Mouse (Mus musculus) lung, postnatal 0 days (tissue): ENCODE data around the gene Wdr64. TPM values are rescaled to one million over a fixed set of nuclear protein-coding genes. Genes with fewer than 3 reads are reported as not detected.

Experiments used
- ATAC-seq: fragments of 200-750 bp; cut with Nextera tagmentation; 2 replicates; pipeline ENCODE4 v1.8.0; 2017; ENCODE audit warnings: moderate library complexity
- DNase-seq: peaks from one replicate; pipeline ENCODE4 v3.0.0-alpha.2; 2016; ENCODE audit warnings: low spot score
- H3K27ac ChIP-seq: fragments of 300-500 bp; sonication (generic); 2 replicates; pipeline ENCODE4 v1.5.1; 2014; ENCODE audit warnings: antibody characterized with exemption, mild to moderate bottlenecking, low read length, mixed read lengths
- H3K27me3 ChIP-seq: fragments of 300-500 bp; sonication (generic); replicated peaks from 2 replicates; pipeline ENCODE4 v1.6.1; 2014; ENCODE audit warnings: low read length, mixed read lengths; ENCODE audit not compliant: insufficient read depth
- H3K36me3 ChIP-seq: fragments of 300-500 bp; sonication (generic); 2 replicates; pipeline ENCODE4 v1.6.1; 2014; ENCODE audit warnings: low read length, mixed read lengths; ENCODE audit not compliant: insufficient read depth
- H3K4me1 ChIP-seq: fragments of 300-500 bp; sonication (generic); 2 replicates; pipeline ENCODE4 v1.6.1; 2014; ENCODE audit warnings: antibody characterized with exemption, low read depth, low read length, mixed read lengths; ENCODE audit not compliant: insufficient read depth
- H3K4me2 ChIP-seq: fragments of 300-500 bp; sonication (generic); replicated peaks from 2 replicates; pipeline ENCODE4 v1.6.1; 2014; ENCODE audit warnings: low read depth, mild to moderate bottlenecking, low read length, moderate library complexity, mixed read lengths
- H3K4me3 ChIP-seq: fragments of 300-500 bp; sonication (generic); 2 replicates; pipeline ENCODE4 v1.5.1; 2014; ENCODE audit warnings: low read depth, low read length
- H3K9ac ChIP-seq: fragments of 300-500 bp; sonication (generic); replicated peaks from 2 replicates; pipeline ENCODE4 v1.6.1; 2014; ENCODE audit warnings: low read depth, mild to moderate bottlenecking
- H3K9me3 ChIP-seq: fragments of 300-500 bp; sonication (generic); 2 replicates; pipeline ENCODE4 v1.6.1; 2016; ENCODE audit warnings: low read length, mixed read lengths
- CTCF ChIP-seq: IDR thresholded peaks from 2 replicates; pipeline ENCODE4 v1.5.1; 2016; ENCODE audit warnings: antibody characterized with exemption, mild to moderate bottlenecking
- EP300 ChIP-seq: IDR thresholded peaks from 2 replicates; pipeline ENCODE4 v1.6.1; 2016; ENCODE audit warnings: antibody characterized with exemption, mild to moderate bottlenecking, control low read depth
- WGBS: fragments of 180-500 bp; shearing (Covaris S2); extraction: QIAGEN DNeasy Blood & Tissue Kit; methylation state at CpG from one replicate; pipeline ENCODE4 v1.1.7; 2014; 5-methylcytosine and 5-hydroxymethylcytosine counted together
- polyA plus RNA-seq: library from polyadenylated mRNA; unstranded; fragments of >200 nt; fragmentation: Nextera tagmentation; extraction: Ambion mirVana; gene quantifications from 2 replicates; pipeline ENCODE4 v1.2.1, GENCODE M21; 2015

Wdr64 gene
- polyA plus RNA-seq, 1 experiment from 2014 or later = not detected

- no peaks in the 10 kb centered on the region for H3K9me3 ChIP-seq
- H3K9ac ChIP-seq = no peak overlapping the region
- H3K4me3 ChIP-seq = no peak overlapping the region
- no peak for TF ChIP-seq EP300
- no peak for TF ChIP-seq CTCF
- no peaks in the 10 kb centered on the region for H3K36me3 ChIP-seq
- H3K27me3 ChIP-seq = no peaks in the 10 kb centered on the region
- H3K4me2 ChIP-seq = no peak overlapping the region
- 70% methylated on average over 5 of the region's 5 CpGs for WGBS
- no peaks in the 10 kb centered on the region for H3K4me1 ChIP-seq
- DNase-seq = no peak
- ATAC-seq = no peak
- no peak overlapping the region for H3K27ac ChIP-seq
These were observed 9.2 kb downstream of the Wdr64 start for GRCm38 (mm10) chr1:175707599-175707998.

- Histone ChIP-seq H3K27ac (no peak overlapping the region), H3K4me3 (no peak overlapping the region), H3K4me1 (no peaks in the 10 kb centered on the region), H3K4me2 (no peak overlapping the region), H3K27me3 (no peaks in the 10 kb centered on the region), H3K9ac (no peak overlapping the region), H3K9me3 (no peaks in the 10 kb centered on the region), H3K36me3 (no peaks in the 10 kb centered on the region)
- ATAC-seq = peak; percentile 75
- DNase-seq = peak; percentile 73
- 0 out of 2 replicates have a peak, but pooled peaks have one; percentile 15 for TF ChIP-seq EP300
- no peak for TF ChIP-seq CTCF
These were observed 9.6 kb downstream of the Wdr64 start for GRCm38 (mm10) chr1:175708013-175708412.

- H3K27ac ChIP-seq = no peak overlapping the region
- TF ChIP-seq EP300 (no peak), CTCF (no peak)
- 52% methylated on average over 11 of the region's 11 CpGs for WGBS
- no peak for DNase-seq
- no peaks in the 10 kb centered on the region for H3K36me3 ChIP-seq
- no peak overlapping the region for H3K4me2 ChIP-seq
- H3K4me1 ChIP-seq = no peaks in the 10 kb centered on the region
- no peaks in the 10 kb centered on the region for H3K9me3 ChIP-seq
- H3K9ac ChIP-seq = no peak overlapping the region
- ATAC-seq = peak; percentile 44; the same call in 1 of the 2 replicates
- H3K4me3 ChIP-seq = no peak overlapping the region
- no peaks in the 10 kb centered on the region for H3K27me3 ChIP-seq
These were observed 14.0 kb downstream of the Wdr64 start for GRCm38 (mm10) chr1:175712338-175712909.

- ATAC-seq (no peak), DNase-seq (no peak)
- Histone ChIP-seq H3K9me3 (no peaks in the 10 kb centered on the region), H3K27me3 (no peaks in the 10 kb centered on the region), H3K4me2 (no peak overlapping the region), H3K4me3 (no peak overlapping the region), H3K9ac (no peak overlapping the region), H3K4me1 (no peaks in the 10 kb centered on the region), H3K27ac (no peak overlapping the region), H3K36me3 (no peaks in the 10 kb centered on the region)
- 84% methylated on average over 9 of the region's 9 CpGs for WGBS
- TF ChIP-seq EP300 = no peak
- no peak for TF ChIP-seq CTCF
These were observed 18.4 kb downstream of the Wdr64 start for GRCm38 (mm10) chr1:175716832-175717231.

GRCm38 (mm10) chr1:175725771-175726170 lies 27.4 kb downstream of the Wdr64 start:
- Histone ChIP-seq H3K27ac (no peak overlapping the region), H3K4me2 (no peak overlapping the region), H3K9ac (no peak overlapping the region), H3K9me3 (no peaks in the 10 kb centered on the region), H3K4me3 (no peak overlapping the region), H3K4me1 (no peaks in the 10 kb centered on the region), H3K27me3 (no peaks in the 10 kb centered on the region), H3K36me3 (no peaks in the 10 kb centered on the region)
- no peak for ATAC-seq
- WGBS = 15% methylated on average over 7 of the region's 7 CpGs
- DNase-seq = no peak
- TF ChIP-seq CTCF (no peak), EP300 (no peak)

- 72% methylated on average over 10 of the region's 10 CpGs for WGBS
- H3K36me3 ChIP-seq = no peaks in the 10 kb centered on the region
- DNase-seq = no peak
- no peaks in the 10 kb centered on the region for H3K27me3 ChIP-seq
- no peak overlapping the region for H3K27ac ChIP-seq
- H3K9ac ChIP-seq = no peak overlapping the region
- H3K9me3 ChIP-seq = no peaks in the 10 kb centered on the region
- H3K4me1 ChIP-seq = no peaks in the 10 kb centered on the region
- TF ChIP-seq CTCF (no peak), EP300 (no peak)
- H3K4me2 ChIP-seq = no peak overlapping the region
- no peak for ATAC-seq
- no peak overlapping the region for H3K4me3 ChIP-seq
These were observed 56.4 kb downstream of the Wdr64 start for GRCm38 (mm10) chr1:175754576-175755364.
